Mouse (Mus musculus) gastrocnemius, postnatal 14 days (tissue): ENCODE results near the gene Wwox. TPM values are rescaled to one million over a fixed set of nuclear protein-coding genes. Genes with fewer than 3 reads are reported as not detected.
"Not testable (repeated sequence)": the region's sequence is repeated elsewhere in the genome, so short reads cannot be mapped to it uniquely, and the experiment has no call there.

Source experiments
- DNase-seq: peaks from one replicate; pipeline ENCODE4 v3.0.0; 2021; ENCODE audit warnings: mixed read lengths
- intact Hi-C: fragments of 180-260 bp; cut with DNase I; formaldehyde crosslinking; loops from one replicate; pipeline ENCODE4 v1.15.1; 2025; ENCODE audit warnings: low total_unique reads
- total RNA-seq, 2 experiments: library from RNA; stranded (reverse); gene quantifications; 2 replicates each; pipeline ENCODE4 v1.2.3; 2021

The Wwox gene
- total RNA-seq, 2 experiments from 2014 or later, result 7.2 to 7.8 TPM

DNA sequence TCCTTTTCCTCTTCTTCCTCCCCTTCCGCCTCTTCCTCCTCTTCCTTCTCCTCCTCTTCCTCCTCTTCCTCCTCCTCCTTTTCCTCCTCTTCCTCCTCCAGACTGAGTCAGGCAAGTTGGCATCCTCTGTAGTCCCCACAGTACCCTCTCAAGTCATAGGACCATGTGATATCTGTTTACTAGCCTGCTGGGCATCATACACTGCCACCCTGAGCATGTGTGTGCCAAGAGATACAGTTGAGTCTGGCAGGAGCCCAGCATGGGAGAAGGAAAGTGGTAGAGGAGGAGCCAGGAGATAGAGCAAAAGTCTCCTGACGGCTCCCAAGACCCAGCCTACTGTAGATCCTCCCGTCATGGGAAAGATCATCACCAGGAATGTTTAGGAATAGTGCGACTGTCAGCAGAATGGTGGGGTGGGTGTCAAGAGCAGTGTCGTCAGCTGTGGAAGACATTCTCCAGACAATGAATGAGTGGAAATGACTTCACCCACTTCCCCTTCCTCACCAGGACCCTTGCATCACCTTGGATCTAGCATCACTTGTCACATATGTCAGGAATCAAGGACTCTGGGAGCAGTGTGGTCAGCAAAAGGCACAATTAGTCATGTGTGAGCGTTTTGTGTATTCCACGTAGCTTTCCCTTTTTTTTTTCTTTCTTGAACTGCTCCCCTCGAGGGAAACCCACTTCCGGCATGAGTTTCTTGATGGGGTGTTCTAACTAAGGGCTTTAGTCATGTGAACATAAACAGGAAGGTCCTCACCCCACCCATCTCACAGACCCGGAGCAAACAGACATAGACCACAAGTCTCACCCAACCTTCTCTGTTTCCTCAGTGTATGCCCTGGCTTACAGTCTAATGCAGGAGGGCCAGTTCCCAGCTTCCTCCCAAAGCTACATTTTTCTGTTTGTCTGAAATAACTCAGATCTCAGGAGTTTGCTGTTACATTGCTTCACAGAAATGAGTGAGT lies 375.6 kb downstream of the Wwox start:
- intact Hi-C loops, result no loop called here
- no peak for DNase-seq

- intact Hi-C loops, result no loop called here
- no peak for DNase-seq
These were observed 376.9 kb downstream of the Wwox start for GRCm38 (mm10) chr8:114816343-114816742.

DNA sequence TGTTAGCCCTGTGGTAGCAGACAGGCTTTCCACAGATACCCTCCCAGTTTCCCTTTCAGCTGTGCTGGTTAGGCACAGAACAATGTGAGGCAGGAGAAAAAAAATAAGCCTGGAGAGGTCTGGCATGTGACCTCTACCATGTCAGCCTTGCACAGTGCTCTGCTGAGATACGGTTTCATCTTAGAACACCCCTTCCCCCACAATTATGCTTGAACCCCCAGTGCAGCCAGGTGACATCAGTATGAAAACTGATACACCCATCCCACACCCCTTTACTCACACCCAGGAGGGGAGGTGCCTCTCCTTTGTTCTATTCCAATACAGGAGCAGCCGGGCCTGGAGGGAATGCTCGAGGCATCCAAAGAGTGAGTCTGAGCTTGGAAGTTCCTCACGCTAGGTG lies 377.5 kb downstream of the Wwox start:
- no peak for DNase-seq
- intact Hi-C loops, result no loop called here

GRCm38 (mm10) chr8:114821543-114821942 lies 382.1 kb downstream of the Wwox start:
- intact Hi-C loops, result no loop called here
- peak; percentile 52 for DNase-seq

DNA sequence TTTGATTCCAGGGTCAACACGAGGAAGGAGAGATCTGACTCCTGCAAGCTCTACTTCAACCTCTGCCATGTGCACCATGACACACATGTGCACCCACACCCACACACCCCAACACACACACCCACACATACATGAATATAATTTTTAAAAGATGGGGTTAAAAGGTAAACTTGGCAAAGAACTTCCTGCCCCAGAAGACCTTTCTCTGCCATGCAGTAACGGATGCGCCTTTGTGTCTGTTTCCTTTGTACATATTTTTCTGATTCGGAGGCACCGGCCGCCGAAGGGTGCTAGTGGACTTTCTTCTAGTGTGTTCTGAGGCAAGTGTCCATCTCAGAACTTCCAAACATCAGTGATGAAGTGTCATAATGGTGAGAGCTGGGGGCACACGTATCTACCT lies 386.0 kb downstream of the Wwox start:
- intact Hi-C loops, result no loop called here
- DNase-seq, result no peak

DNA sequence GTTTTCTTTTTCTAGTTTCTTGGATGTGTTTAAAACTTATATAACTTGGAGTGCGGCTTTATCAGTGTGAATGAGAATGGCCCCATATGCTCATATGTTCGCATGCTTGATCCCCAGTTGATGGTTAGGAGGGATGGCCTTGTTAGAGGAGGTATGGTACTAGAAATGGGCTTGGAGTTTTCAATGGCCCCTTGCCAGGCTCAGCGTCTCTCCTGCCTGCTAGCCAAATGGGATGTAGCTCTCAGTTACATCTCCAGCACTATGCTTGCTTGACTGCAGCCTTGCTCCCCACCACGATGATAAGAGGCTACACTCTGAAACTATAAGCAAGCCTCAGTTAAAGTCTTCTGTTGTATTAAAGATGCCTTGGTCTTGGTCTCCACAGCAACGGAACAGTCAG lies 387.5 kb downstream of the Wwox start:
- DNase-seq, result no peak
- intact Hi-C loops, result no loop called here

GRCm38 (mm10) chr8:114827810-114828209 lies 388.4 kb downstream of the Wwox start:
- DNase-seq, intact Hi-C loops: not testable (repeated sequence)

GRCm38 (mm10) chr8:114831595-114831994 lies 392.1 kb downstream of the Wwox start:
- DNase-seq, result no peak
- intact Hi-C loops, result no loop called here

DNA sequence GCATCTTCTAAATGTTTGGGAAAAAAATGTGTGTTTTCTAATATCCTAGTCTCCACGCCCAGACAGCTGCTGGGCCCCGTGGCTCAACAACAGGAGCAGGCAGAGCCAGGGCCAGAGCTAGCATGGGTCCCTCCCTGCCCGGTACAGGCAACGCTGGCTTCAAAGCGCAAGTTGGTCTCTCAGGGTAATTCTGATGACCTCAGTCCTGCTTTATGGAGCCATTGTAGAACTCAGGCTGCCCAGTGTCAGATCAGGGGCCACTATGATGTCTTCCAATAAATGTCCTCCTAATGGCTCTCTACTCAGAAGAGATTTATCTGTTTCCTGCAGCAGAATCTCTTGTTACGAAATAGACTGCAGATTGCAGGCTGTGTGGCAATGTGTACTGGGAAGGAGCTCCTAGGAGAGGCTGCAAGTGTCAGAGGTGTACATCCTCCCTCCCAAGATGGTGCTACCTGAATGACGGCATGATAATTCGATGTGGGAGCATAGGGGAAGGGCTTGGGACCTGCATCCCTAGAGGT lies 392.9 kb downstream of the Wwox start:
- peak; percentile 20 for DNase-seq
- intact Hi-C loops, result no loop called here

GRCm38 (mm10) chr8:114834730-114835129 lies 395.3 kb downstream of the Wwox start:
- no peak for DNase-seq

GRCm38 (mm10) chr8:114839998-114840397 lies 400.5 kb downstream of the Wwox start:
- DNase-seq, result no peak
- intact Hi-C loops, result no loop called here

More at GRCm38 (mm10) chr8:114834730-114835129, 395.3 kb downstream of the Wwox start:
- intact Hi-C loops, result no loop called here

DNA sequence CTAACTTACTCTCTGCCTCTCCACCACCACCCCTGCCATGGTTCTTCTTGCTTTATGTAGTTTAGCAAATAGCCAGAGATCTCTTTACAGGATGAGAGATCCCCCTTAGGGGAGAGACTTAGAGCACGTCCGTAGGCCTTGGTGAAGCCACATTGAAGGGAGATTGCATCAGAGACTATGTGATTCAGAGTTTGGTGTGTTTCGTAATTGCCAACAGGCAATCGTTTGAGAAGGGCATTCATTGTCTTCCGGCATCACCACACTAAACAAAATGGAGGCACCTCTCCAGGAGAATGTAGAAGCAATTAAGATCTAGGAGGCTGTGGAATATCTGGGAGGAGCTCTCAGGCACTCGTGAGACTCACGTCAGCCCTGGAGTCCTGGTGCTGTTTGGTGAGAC lies 408.2 kb downstream of the Wwox start:
- DNase-seq, result no peak
- intact Hi-C loops, result no loop called here

DNA sequence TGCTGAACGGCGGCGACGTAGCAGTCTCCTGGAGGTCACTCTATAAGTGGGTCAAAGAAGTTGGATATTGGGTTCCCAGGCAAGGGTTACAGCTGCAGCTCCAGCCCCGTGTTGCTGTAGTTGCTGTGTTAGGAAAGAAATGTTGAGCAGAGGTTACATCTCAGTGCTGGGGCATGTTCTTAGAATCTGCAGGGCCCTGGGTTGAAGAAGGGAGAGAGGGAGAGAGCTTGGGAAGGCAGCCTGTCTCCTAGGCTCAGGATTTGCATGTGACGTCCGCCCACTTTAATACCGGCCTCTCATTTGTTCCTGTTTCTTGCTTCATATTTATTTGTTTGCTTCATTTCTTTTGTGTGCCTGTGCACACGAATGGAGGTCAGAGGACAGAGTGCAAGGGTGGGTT lies 410.0 kb downstream of the Wwox start:
- DNase-seq, result no peak
- intact Hi-C loops, result no loop called here

GRCm38 (mm10) chr8:114850014-114850870 lies 410.8 kb downstream of the Wwox start:
- no peak for DNase-seq
- intact Hi-C loops, result no loop called here

DNA sequence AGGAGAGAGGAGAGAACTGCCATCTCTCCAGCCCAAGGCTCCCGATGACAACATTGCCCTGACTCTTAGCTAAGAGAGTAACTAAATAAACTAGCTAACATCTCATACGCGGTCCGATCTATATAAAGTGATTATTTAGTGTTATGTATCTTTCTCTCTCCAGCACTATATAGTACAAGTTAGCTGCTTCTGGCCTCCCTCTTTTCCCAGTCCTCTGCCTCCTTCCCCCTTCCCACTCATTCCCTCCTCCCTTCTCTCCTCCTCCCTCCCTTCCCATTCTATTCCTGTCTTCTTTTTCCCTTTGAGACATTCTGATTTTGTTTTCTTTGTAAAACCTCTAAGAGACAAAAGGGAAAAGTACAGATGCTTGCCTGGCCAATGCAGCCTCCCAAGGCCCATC lies 414.3 kb downstream of the Wwox start:
- intact Hi-C loops, result no loop called here

GRCm38 (mm10) chr8:114855833-114856232 lies 416.4 kb downstream of the Wwox start:
- intact Hi-C loops, result no loop called here
- no peak for DNase-seq

More for the DNA sequence above, 414.3 kb downstream of the Wwox start:
- DNase-seq, result no peak

- intact Hi-C loops, result no loop called here
- DNase-seq, result no peak
These were observed 426.5 kb downstream of the Wwox start for GRCm38 (mm10) chr8:114865911-114866310.

DNA sequence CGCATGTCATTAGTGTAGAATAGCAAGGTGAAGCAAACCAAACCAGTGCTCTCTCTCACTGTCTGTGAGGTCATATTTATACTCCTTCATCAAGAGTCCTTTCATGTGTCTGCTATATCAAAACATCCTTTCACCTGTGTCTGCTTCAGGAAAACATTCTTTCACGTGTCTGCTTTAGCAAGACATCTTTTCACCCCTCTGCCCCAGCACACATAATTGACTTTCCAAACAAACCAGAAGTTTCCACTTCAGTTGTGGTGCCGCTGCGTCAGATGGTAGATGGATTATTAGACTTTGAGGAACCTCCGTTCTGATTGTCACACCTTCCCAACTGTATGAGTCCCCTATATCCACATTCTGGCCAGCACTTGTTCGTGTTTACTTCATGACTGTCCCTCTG lies 429.9 kb downstream of the Wwox start:
- DNase-seq, result no peak
- intact Hi-C loops, result no loop called here

- DNase-seq, result no peak
- intact Hi-C loops, result no loop called here
These were observed 431.0 kb downstream of the Wwox start for GRCm38 (mm10) chr8:114870410-114870809.

GRCm38 (mm10) chr8:114872491-114872890 lies 433.0 kb downstream of the Wwox start:
- DNase-seq, result no peak
- intact Hi-C loops, result no loop called here
